Mouse (Mus musculus): ENCODE measurements at regions not wholly inside any gene's neighbourhood (a gene's known extent, or its start where the extent isn't known, plus 50 kb on each side); places are given as distances from the start of the nearest gene placed in this dataset.

GRCm38 (mm10) chr1:83569991-83570390 is 162.0 kb upstream of the Sphkap start:
- in situ Hi-C loops (cut with MboI; ENCODE audit: low sequenced_read_pairs), result no loop called here

GRCm38 (mm10) chr1:83568746-83569145 is 160.7 kb upstream of the Sphkap start:
- in situ Hi-C loops (cut with MboI; ENCODE audit: low sequenced_read_pairs), result no loop called here

- in situ Hi-C loops (cut with MboI; ENCODE audit: low sequenced_read_pairs), result no loop called here
Measured at GRCm38 (mm10) chr1:83551617-83552016, 143.6 kb upstream of the Sphkap start.

GRCm38 (mm10) chr1:83535461-83535860 is 127.5 kb upstream of the Sphkap start:
- in situ Hi-C loops (cut with MboI; ENCODE audit: low sequenced_read_pairs), result no loop called here

- in situ Hi-C loops (cut with MboI; ENCODE audit: low sequenced_read_pairs), result no loop called here
Measured at GRCm38 (mm10) chr1:83527803-83528202, 119.8 kb upstream of the Sphkap start.

- in situ Hi-C loops (cut with MboI; ENCODE audit: low sequenced_read_pairs), result no loop called here
Measured at GRCm38 (mm10) chr1:83509356-83509755, 101.4 kb upstream of the Sphkap start.

GRCm38 (mm10) chr1:83505386-83505785 is 97.4 kb upstream of the Sphkap start:
- in situ Hi-C loops (cut with MboI; ENCODE audit: low sequenced_read_pairs), result no loop called here

GRCm38 (mm10) chr1:83496888-83497287 is 88.9 kb upstream of the Sphkap start:
- in situ Hi-C loops (cut with MboI; ENCODE audit: low sequenced_read_pairs), result no loop called here

- in situ Hi-C loops (cut with MboI; ENCODE audit: low sequenced_read_pairs), result no loop called here
Measured at GRCm38 (mm10) chr1:83496380-83496779, 88.4 kb upstream of the Sphkap start.

GRCm38 (mm10) chr1:83495022-83495421 is 87.0 kb upstream of the Sphkap start:
- in situ Hi-C loops (cut with MboI; ENCODE audit: low sequenced_read_pairs), result no loop called here

- in situ Hi-C loops (cut with MboI; ENCODE audit: low sequenced_read_pairs), result no loop called here
Measured at GRCm38 (mm10) chr1:83479111-83479510, 71.1 kb upstream of the Sphkap start.

All from CH12F3 (cell line).